Mouse (Mus musculus) spleen, adult 2 months (tissue): Measurements from ENCODE around the gene Ebf4. TPM values are rescaled to one million over a fixed set of nuclear protein-coding genes. Genes with fewer than 3 reads are reported as not detected.
A peak's percentile ranks its signal among the peaks of the same experiment; 100 is the strongest.
"Not testable (repeated sequence)": the region's sequence is repeated elsewhere in the genome, so short reads cannot be mapped to it uniquely, and the experiment has no call there.

Experiments used
- DNase-seq, 2 experiments: peaks; one replicate each; pipeline versions ENCODE4 v3.0.0 to v3.0.0-alpha.2; 2012 to 2021; ENCODE audit warnings: low spot score in 2 of 2, low read depth in 1 of 2
- H3K27ac ChIP-seq: fragments of 200-500 bp; 2 replicates; pipeline ENCODE4 v1.5.1; 2012; ENCODE audit warnings: low read length, inconsistent platforms; ENCODE audit not compliant: insufficient read depth
- H3K27me3 ChIP-seq: fragments of 200-500 bp; 2 replicates; pipeline ENCODE4 v1.6.1; 2012; ENCODE audit warnings: mild to moderate bottlenecking, moderate library complexity, low read length, inconsistent platforms; ENCODE audit not compliant: control insufficient read depth, insufficient read depth
- H3K36me3 ChIP-seq: fragments of 200-500 bp; 2 replicates; pipeline ENCODE4 v1.6.1; 2012; ENCODE audit warnings: mild to moderate bottlenecking, low read length, inconsistent platforms; ENCODE audit not compliant: control insufficient read depth, insufficient read depth
- H3K4me1 ChIP-seq: fragments of 200-500 bp; 2 replicates; pipeline ENCODE4 v1.6.1; 2011; ENCODE audit warnings: inconsistent platforms; ENCODE audit not compliant: control insufficient read depth, insufficient read depth, insufficient read length
- H3K4me3 ChIP-seq: fragments of 200-500 bp; 2 replicates; pipeline ENCODE4 v1.5.1; 2011; ENCODE audit warnings: mild to moderate bottlenecking, inconsistent platforms; ENCODE audit not compliant: insufficient read depth, insufficient read length; ENCODE audit errors: extremely low read depth
- CTCF ChIP-seq: fragments of 200-500 bp; IDR thresholded peaks from 2 replicates; pipeline ENCODE4 v1.5.1; 2011; ENCODE audit warnings: mild to moderate bottlenecking, inconsistent platforms; ENCODE audit not compliant: insufficient read depth, insufficient read length, insufficient replicate concordance; ENCODE audit errors: extremely low read depth
- POLR2A ChIP-seq: fragments of 200-500 bp; IDR thresholded peaks from 2 replicates; pipeline ENCODE4 v1.6.1; 2011; ENCODE audit warnings: low read depth, low read length, inconsistent platforms
- WGBS: fragments of 180-500 bp; shearing (Covaris S2); methylation state at CpG from one replicate; pipeline ENCODE4 v1.1.7; 2018; 5-methylcytosine and 5-hydroxymethylcytosine counted together
- polyA plus RNA-seq: library from polyadenylated mRNA; depleted of rRNA; stranded (reverse); fragments of >200 nt; gene quantifications from 2 replicates; pipeline ENCODE4 v1.2.3, GENCODE M21; 2012

Gene Ebf4
- polyA plus RNA-seq, 1 experiment, result 1.5 TPM

- Histone ChIP-seq H3K36me3 (no peaks in the 10 kb centered on the region), H3K4me3 (no peak overlapping the region), H3K27me3 (no peaks in the 10 kb centered on the region), H3K4me1 (no peaks in the 10 kb centered on the region), H3K27ac (no peak overlapping the region)
- no peak for TF ChIP-seq POLR2A
- no peak for TF ChIP-seq CTCF
- WGBS, result 60% methylated on average over 3 of the region's 3 CpGs
- no peak for DNase-seq
Measured at GRCm38 (mm10) chr2:130353889-130354288, 58.9 kb downstream of the Ebf4 start.

- WGBS, result 89% methylated on average over 5 of the region's 5 CpGs
- peaks cover 6% of the 10 kb centered on the region for H3K27me3 ChIP-seq
- TF ChIP-seq POLR2A, result no peak
- TF ChIP-seq CTCF, result no peak
Measured at GRCm38 (mm10) chr2:130357551-130357950, 62.6 kb downstream of the Ebf4 start.

GRCm38 (mm10) chr2:130358852-130359251 lies 63.9 kb downstream of the Ebf4 start:
- TF ChIP-seq POLR2A, result no peak
- no peak for TF ChIP-seq CTCF
- 19% methylated on average over 5 of the region's 5 CpGs for WGBS
- Histone ChIP-seq H3K27ac (no peak overlapping the region), H3K4me3 (no peak overlapping the region), H3K27me3 (peaks cover 10% of the 10 kb centered on the region), H3K36me3 (no peaks in the 10 kb centered on the region), H3K4me1 (no peaks in the 10 kb centered on the region)
- DNase-seq, result no peak

More at GRCm38 (mm10) chr2:130357551-130357950, 62.6 kb downstream of the Ebf4 start:
- Histone ChIP-seq H3K27ac (no peak overlapping the region), H3K4me3 (no peak overlapping the region), H3K4me1 (no peaks in the 10 kb centered on the region), H3K36me3 (no peaks in the 10 kb centered on the region)
- no peak for DNase-seq

GRCm38 (mm10) chr2:130362511-130363026 lies 67.6 kb downstream of the Ebf4 start:
- Histone ChIP-seq H3K36me3 (no peaks in the 10 kb centered on the region), H3K27me3 (peaks cover 14% of the 10 kb centered on the region), H3K4me1 (no peaks in the 10 kb centered on the region), H3K4me3 (no peak overlapping the region), H3K27ac (no peak overlapping the region)
- no peak for DNase-seq
- 3% methylated on average over 14 of the region's 14 CpGs for WGBS
- TF ChIP-seq CTCF (0 out of 2 replicates have a peak, but pooled peaks have one; percentile 11), POLR2A (no peak)

GRCm38 (mm10) chr2:130365211-130366094 lies 70.5 kb downstream of the Ebf4 start:
- no peaks in the 10 kb centered on the region for H3K36me3 ChIP-seq
- no peak overlapping the region for H3K27ac ChIP-seq
- H3K4me1 ChIP-seq, result no peaks in the 10 kb centered on the region
- H3K4me3 ChIP-seq, result no peak overlapping the region
- DNase-seq, result no peak
- H3K27me3 ChIP-seq, result peaks cover 14% of the 10 kb centered on the region
- 11% methylated on average over 29 of the region's 30 CpGs for WGBS
- TF ChIP-seq CTCF (no peak), POLR2A (no peak)

- Histone ChIP-seq H3K36me3 (no peaks in the 10 kb centered on the region), H3K4me3 (no peak overlapping the region), H3K4me1 (no peaks in the 10 kb centered on the region), H3K27me3 (peaks cover 8% of the 10 kb centered on the region), H3K27ac (no peak overlapping the region)
- TF ChIP-seq POLR2A (no peak), CTCF (no peak)
- WGBS, result 60% methylated on average over 4 of the region's 4 CpGs
- no peak for DNase-seq
Measured at GRCm38 (mm10) chr2:130367386-130367785, 72.4 kb downstream of the Ebf4 start.

- DNase-seq, H3K27me3 ChIP-seq: not testable (repeated sequence)
Measured at GRCm38 (mm10) chr2:130373026-130373425, 78.1 kb downstream of the Ebf4 start.

More at GRCm38 (mm10) chr2:130373026-130373425, 78.1 kb downstream of the Ebf4 start:
- not testable (repeated sequence) for H3K36me3 ChIP-seq, H3K27ac ChIP-seq, H3K4me3 ChIP-seq, H3K4me1 ChIP-seq
- 3% methylated on average over 1 of the region's 1 CpGs for WGBS
